Mouse (Mus musculus) kidney, postnatal 25 days (tissue): ENCODE results near the gene Colgalt1.

ENCODE experiments used
- DNase-seq, 2 experiments: peaks; one replicate each; pipeline ENCODE4 v3.0.0; 2021; ENCODE audit warnings: mixed read lengths in 2 of 2

Gene Colgalt1

DNA sequence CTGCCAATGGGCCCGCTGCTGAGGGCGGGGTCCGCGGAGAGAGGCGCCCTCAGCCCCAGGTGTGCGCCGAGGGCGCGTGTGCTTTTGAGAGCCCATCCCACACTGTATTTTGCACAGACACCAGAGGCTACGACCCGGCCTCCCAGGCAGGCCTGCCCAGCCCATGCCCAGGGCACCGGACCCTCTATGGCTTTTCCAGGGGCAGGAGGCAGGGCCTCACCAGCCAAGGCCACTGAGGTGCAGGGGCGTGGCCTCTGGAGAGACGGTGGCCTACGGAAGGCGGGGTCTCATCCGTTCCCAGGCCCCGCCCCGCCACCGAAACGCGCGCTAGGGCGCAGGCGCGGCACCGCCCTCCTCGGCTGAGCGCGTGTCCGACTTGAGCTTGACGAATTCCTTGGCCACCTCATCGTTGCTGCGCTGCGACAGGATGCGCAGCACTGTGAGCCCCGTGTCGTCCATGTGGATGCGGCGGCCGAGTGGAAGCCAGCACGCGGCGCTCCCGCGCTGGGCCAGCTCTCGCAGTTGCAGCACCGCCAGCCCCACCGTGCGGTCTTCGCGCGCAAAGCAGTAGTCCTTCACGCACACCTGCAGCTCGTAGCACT, 18.4 kb downstream of the Colgalt1 start:
- DNase-seq = peak; percentile 93 to 94

GRCm38 (mm10) chr8:71629781-71630212, 19.0 kb downstream of the Colgalt1 start:
- DNase-seq = peak; percentile 70 to 74

- no peak for DNase-seq
Observed at GRCm38 (mm10) chr8:71630761-71631160, 20.0 kb downstream of the Colgalt1 start.

GRCm38 (mm10) chr8:71631897-71632296, 21.1 kb downstream of the Colgalt1 start:
- DNase-seq = no peak

GRCm38 (mm10) chr8:71633164-71633563, 22.4 kb downstream of the Colgalt1 start:
- peak; percentile 54 to 62 for DNase-seq

- DNase-seq = peak; percentile 75 to 77
Observed at GRCm38 (mm10) chr8:71633981-71634667, 23.3 kb downstream of the Colgalt1 start.

DNA sequence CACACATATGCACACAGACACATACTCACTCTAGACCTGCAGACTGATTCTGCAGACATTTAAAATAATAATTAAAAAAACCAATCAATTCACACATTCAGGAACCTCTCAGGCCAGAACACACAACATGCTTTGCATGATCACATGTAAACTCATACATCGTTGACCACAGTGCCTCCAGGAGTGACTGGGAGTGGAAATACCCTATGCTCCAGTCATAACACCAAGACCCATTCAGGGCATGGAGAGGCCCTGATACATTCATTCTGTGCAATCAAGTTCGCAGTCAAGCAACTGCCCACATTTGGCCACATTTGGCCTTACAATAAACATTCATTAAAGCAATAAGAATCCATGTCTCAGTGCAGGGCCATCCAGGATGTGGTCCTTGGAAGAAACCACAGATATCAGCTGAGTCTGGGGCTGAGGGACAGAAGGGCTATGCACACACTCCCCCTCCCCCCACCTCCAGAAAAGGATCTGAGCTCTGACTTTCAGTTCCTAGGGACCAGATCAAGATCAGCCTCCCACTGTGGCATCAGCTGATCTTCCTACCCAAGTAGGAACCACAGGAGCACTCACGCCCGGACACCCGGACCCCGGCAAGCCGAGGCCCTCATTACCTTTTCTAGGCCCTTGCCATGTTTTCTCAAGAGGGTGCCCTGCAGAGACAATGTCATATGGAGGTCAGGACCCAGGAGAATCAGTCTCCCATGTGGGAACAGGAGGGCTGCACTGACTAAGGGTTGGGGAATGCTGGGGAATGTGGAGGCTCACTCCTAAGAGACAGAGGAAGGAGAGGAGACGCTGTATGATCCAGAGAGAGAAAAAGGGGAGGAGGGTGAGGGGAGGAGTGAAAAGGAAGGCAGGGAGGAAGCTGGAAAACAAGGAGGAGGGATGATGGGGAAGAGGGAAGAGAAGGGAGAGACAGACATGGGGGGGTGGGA, 26.6 kb downstream of the Colgalt1 start:
- no peak for DNase-seq

DNA sequence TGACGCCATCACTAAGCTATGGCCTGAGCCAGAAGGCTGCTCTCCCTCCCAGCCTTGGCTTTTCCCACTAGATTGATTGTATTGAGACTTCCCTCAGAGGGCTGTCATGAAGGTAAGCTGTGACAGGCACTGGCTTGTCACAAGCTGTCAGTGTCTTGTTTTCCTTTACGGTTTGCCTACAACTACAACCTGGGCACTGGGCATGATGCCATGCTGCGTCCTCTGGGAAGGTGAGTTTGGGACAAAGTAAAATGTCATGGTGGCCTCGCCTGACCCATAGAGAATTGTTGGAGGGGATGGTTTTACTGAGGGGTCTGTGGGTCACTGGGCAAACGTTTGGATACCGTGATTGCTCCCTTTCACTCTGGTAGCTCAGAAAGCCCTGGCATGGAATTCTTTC, 27.5 kb downstream of the Colgalt1 start:
- no peak for DNase-seq

DNA sequence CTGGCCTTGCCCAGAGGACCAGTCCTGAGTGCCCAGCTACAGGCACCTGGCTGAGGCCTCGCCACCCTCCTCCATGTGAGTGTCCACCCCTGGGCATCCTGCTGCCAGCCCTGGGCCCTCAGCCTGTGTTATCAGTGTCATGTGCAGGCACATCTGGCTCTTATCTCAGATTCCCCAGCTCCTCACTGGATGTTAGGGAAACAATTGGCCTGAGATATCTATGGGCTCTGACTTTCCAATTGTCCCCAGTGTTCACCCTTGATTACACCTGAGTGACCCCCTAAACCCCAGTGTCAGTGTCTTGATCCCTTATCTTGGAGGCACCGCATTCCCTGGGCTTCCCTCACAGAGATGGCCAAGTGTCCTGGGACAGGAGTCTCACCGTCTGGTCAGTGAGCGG, 28.5 kb downstream of the Colgalt1 start:
- DNase-seq = no peak

DNA sequence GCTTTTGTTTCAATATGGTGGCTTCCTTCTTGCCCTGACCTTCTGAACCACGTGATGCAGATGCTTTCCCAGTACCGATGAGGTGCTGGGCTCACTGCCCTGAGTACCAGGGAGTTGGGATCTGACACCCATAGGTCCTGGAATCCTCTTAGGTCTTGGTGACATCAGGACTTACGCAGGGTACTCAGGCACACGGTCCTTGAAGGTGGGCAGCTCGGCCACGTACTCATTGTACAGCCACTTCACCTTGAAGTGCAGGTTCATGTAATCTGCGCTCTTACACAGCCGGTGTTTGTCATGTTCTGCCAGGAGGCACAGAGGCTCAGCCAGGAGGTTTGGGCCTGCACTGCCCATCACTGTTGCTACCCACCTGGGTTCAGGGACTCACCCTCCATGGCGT, 34.7 kb downstream of the Colgalt1 start:
- DNase-seq = no peak

DNA sequence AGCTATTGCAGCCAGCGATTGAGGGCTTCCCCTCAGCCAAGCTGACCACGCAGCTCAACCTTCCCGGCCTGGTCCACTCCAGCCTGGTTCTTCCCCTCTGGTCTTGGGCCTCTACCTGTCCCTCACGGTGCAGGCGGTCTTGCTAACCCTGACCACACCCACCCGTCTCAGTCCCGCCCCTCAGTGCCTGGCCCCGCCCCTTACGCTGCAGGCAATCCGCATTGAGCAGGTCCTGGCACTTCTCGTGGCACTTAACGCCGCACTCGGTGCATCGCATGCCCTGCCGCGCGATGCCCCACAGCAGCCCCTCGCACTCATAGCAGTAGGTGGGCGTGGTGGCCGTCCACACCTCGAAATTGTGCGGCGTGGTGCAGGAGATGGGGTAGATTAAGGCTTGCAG, 43.8 kb downstream of the Colgalt1 start:
- peak; percentile 36 to 48 for DNase-seq

- no peak for DNase-seq
Observed at GRCm38 (mm10) chr8:71657816-71658215, 47.0 kb downstream of the Colgalt1 start.

GRCm38 (mm10) chr8:71658515-71659049, 47.8 kb downstream of the Colgalt1 start:
- DNase-seq = peak; percentile 31 to 46

GRCm38 (mm10) chr8:71659751-71660150, 49.0 kb downstream of the Colgalt1 start:
- no peak for DNase-seq

DNA sequence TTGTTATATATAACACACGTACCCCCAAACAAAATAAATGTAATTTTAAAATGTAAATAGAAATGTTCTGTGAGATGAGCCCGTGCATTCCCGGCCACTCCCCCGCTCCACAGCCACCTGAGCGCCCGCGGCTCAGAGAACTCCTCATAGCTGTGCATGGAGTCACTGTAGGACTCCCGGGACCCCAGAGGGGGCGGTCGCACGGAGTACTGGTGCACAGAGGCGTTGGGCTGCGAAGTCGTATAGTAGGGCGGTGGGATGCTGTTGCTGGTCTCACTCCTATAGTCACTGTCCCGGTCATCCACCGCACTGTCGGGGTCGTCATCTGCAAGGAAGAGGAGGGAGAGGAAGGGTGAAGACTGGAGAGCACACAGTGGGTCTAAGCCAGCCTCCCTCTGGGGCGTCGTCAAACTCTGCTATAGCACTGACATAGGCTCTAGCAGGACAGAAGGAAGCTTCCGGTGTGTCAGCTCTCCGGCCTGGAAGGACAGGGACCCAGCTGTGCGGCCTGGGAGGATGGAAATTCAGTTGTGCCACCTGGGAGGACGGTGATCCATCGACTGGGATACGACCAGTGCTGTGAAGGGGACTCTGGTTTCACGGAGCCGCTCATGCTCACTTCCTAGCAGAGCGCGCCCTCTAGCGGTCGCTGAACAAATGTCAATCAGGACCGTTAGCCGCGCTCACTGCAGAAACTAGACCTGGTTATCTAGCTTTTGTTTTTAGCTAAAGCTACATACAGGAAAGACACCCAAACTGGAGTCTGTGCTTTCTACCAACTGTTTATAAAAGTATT, 49.7 kb downstream of the Colgalt1 start:
- peak; percentile 85 to 91 for DNase-seq

GRCm38 (mm10) chr8:71665331-71666130, 54.7 kb downstream of the Colgalt1 start:
- peak; percentile 70 to 75 for DNase-seq

- no peak for DNase-seq
Observed at GRCm38 (mm10) chr8:71666855-71667254, 56.1 kb downstream of the Colgalt1 start.

GRCm38 (mm10) chr8:71667256-71667655, 56.5 kb downstream of the Colgalt1 start:
- no peak for DNase-seq

GRCm38 (mm10) chr8:71668220-71668975, 57.6 kb downstream of the Colgalt1 start:
- peak in 1 of 2 experiments; percentile 71 for DNase-seq

GRCm38 (mm10) chr8:71670198-71670597, 59.4 kb downstream of the Colgalt1 start:
- peak in 1 of 2 experiments; percentile 21 for DNase-seq
